Mouse (Mus musculus) embryonic facial prominence, embryonic 14.5 days (tissue): ENCODE measurements around the gene Vmn1r55. TPM values are rescaled to one million over a fixed set of nuclear protein-coding genes. Genes with fewer than 3 reads are reported as not detected.
"Not testable (repeated sequence)": the region's sequence is repeated elsewhere in the genome, so short reads cannot be mapped to it uniquely, and the experiment has no call there.

Experiments used
- ATAC-seq: fragments of 200-750 bp; cut with Nextera tagmentation; 2 replicates; pipeline ENCODE4 v1.8.0; 2017; ENCODE audit warnings: low read depth, moderate number of reproducible peaks, moderate TSS enrichment
- DNase-seq: peaks from one replicate; pipeline ENCODE4 v3.0.0-alpha.2; 2015; ENCODE audit warnings: low spot score
- H3K27ac ChIP-seq: fragments of 300-500 bp; sonication (generic); replicated peaks from 2 replicates; pipeline ENCODE4 v1.5.1; 2014; ENCODE audit warnings: low read depth, mild to moderate bottlenecking, low read length, moderate library complexity
- H3K27me3 ChIP-seq: fragments of 300-500 bp; sonication (generic); replicated peaks from 2 replicates; pipeline ENCODE4 v1.6.1; 2014; ENCODE audit warnings: low read length; ENCODE audit not compliant: control insufficient read depth, insufficient read depth
- H3K36me3 ChIP-seq: fragments of 300-500 bp; sonication (generic); 2 replicates; pipeline ENCODE4 v1.6.1; 2014; ENCODE audit warnings: low read length, mixed read lengths; ENCODE audit not compliant: control insufficient read depth, insufficient read depth
- H3K4me1 ChIP-seq: fragments of 300-500 bp; sonication (generic); 2 replicates; pipeline ENCODE4 v1.6.1; 2014; ENCODE audit warnings: antibody characterized with exemption, low read length; ENCODE audit not compliant: control insufficient read depth, insufficient read depth
- H3K4me2 ChIP-seq: fragments of 300-500 bp; sonication (generic); 2 replicates; pipeline ENCODE4 v1.6.1; 2014; ENCODE audit warnings: low read depth, mild to moderate bottlenecking, low read length, moderate library complexity, mixed read lengths
- H3K4me3 ChIP-seq: fragments of 300-500 bp; sonication (generic); 2 replicates; pipeline ENCODE4 v1.5.1; 2014; ENCODE audit warnings: low read depth, mild to moderate bottlenecking, low read length
- H3K9ac ChIP-seq: fragments of 300-500 bp; sonication (generic); 2 replicates; pipeline ENCODE4 v1.6.1; 2014; ENCODE audit warnings: low read depth, mild to moderate bottlenecking, low read length, moderate library complexity, mixed read lengths
- H3K9me3 ChIP-seq: fragments of 300-500 bp; sonication (generic); 2 replicates; pipeline ENCODE4 v1.6.1; 2016; ENCODE audit warnings: low read length; ENCODE audit not compliant: control insufficient read depth
- WGBS: fragments of 180-500 bp; shearing (Covaris S2); extraction: QIAGEN DNeasy Blood & Tissue Kit; methylation state at CpG from one replicate; pipeline ENCODE4 v1.1.7; 2014; 5-methylcytosine and 5-hydroxymethylcytosine counted together
- microRNA-seq: library from miRNA; unstranded; fragments of <30 nt; microRNA quantifications from one replicate; pipeline ENCODE4, GENCODE M21; 2016; ENCODE audit warnings: borderline number of aligned reads
- polyA plus RNA-seq: library from polyadenylated mRNA; unstranded; fragments of >200 nt; fragmentation: Nextera tagmentation; extraction: Ambion mirVana; gene quantifications from 2 replicates; pipeline ENCODE4 v1.2.1, GENCODE M21; 2014

Vmn1r55 gene
- polyA plus RNA-seq, 1 experiment from 2014 or later = not detected

- Histone ChIP-seq H3K27ac (peak overlapping the region; percentile 94), H3K36me3 (peaks cover 64% of the 10 kb centered on the region), H3K4me2 (peak overlapping the region; percentile 69), H3K9ac (peak overlapping the region; percentile 98), H3K4me3 (peak overlapping the region; percentile 100)
- not testable (repeated sequence) for H3K27me3 ChIP-seq, H3K4me1 ChIP-seq, DNase-seq, H3K9me3 ChIP-seq, ATAC-seq
- WGBS = 36% methylated on average over 9 of the region's 13 CpGs
Observed at GRCm38 (mm10) chr7:5079365-5080009, 70.0 kb downstream of the Vmn1r55 start.

Small RNA genes lying within 50 kb of the gene (microRNA-seq; reads per million reads assigned to microRNA genes)
- not detected for gene Gm26217

Other genes with a start within 250 kb of the Vmn1r55 start
- 0.35 TPM in 1 of 2 replicates, not detected in the other for gene Gm36210, start 243.2 kb downstream of the Vmn1r55 start, polyA plus RNA-seq
- 3.7 and 4.0 TPM in 2 replicates for gene Zfp628, start 234.5 kb downstream of the Vmn1r55 start, polyA plus RNA-seq
- 1.9 and 2.6 TPM in 2 replicates for gene Nat14, start 227.6 kb downstream of the Vmn1r55 start, polyA plus RNA-seq
- gene Ssc5d, start 223.9 kb downstream of the Vmn1r55 start, polyA plus RNA-seq = 8.1 and 8.7 TPM in 2 replicates
- 0.64 and 0.92 TPM in 2 replicates for gene Sbk2, start 185.3 kb downstream of the Vmn1r55 start, polyA plus RNA-seq
- 0.06 and 0.08 TPM in 2 replicates for gene Sbk3, start 178.5 kb downstream of the Vmn1r55 start, polyA plus RNA-seq
- gene Zfp579, start 153.5 kb downstream of the Vmn1r55 start, polyA plus RNA-seq = 23.0 and 30.4 TPM in 2 replicates
- 14.5 and 16.5 TPM in 2 replicates for gene Zfp524, start 135.3 kb downstream of the Vmn1r55 start, polyA plus RNA-seq
- gene Fiz1, start 135.0 kb downstream of the Vmn1r55 start, polyA plus RNA-seq = 31.1 and 32.8 TPM in 2 replicates
- gene Gm44973, start 134.2 kb downstream of the Vmn1r55 start, polyA plus RNA-seq = 1.5 TPM in 1 of 2 replicates, not detected in the other
- 5.3 and 5.8 TPM in 2 replicates for gene Zfp865, start 129.3 kb downstream of the Vmn1r55 start, polyA plus RNA-seq
- 21.6 and 30.7 TPM in 2 replicates for gene Ccdc106, start 129.1 kb downstream of the Vmn1r55 start, polyA plus RNA-seq
- not detected in 2 replicates for gene 4632433K11Rik, start 115.6 kb downstream of the Vmn1r55 start, polyA plus RNA-seq
- gene Zfp784, start 111.2 kb downstream of the Vmn1r55 start, polyA plus RNA-seq = 4.4 and 6.0 TPM in 2 replicates
- 34.9 and 44.1 TPM in 2 replicates for gene Zfp580, start 98.1 kb downstream of the Vmn1r55 start, polyA plus RNA-seq
- 105 and 114 TPM in 2 replicates for gene U2af2, start 87.5 kb downstream of the Vmn1r55 start, polyA plus RNA-seq
- 59.3 and 66.2 TPM in 2 replicates for gene Epn1, start 69.4 kb downstream of the Vmn1r55 start, polyA plus RNA-seq
- not detected in 2 replicates for gene Rfpl4, start 32.7 kb downstream of the Vmn1r55 start, polyA plus RNA-seq
- gene Rasl2-9, start 23.7 kb downstream of the Vmn1r55 start, polyA plus RNA-seq = 0.22 and 0.62 TPM in 2 replicates
- not detected in 2 replicates for gene Vmn1r56, start 47.1 kb upstream of the Vmn1r55 start, polyA plus RNA-seq
- gene Vmn1r57, start 68.8 kb upstream of the Vmn1r55 start, polyA plus RNA-seq = not detected in 2 replicates
- gene Gm5065, start 200.9 kb upstream of the Vmn1r55 start, polyA plus RNA-seq = not detected in 2 replicates
- not detected in 2 replicates for gene Nlrp2, start 201.4 kb upstream of the Vmn1r55 start, polyA plus RNA-seq